Mouse (Mus musculus): ENCODE data around the gene Olfr986. TPM values are rescaled to one million over a fixed set of nuclear protein-coding genes. Genes with fewer than 3 reads are reported as not detected.

Gene Olfr986
- polyA plus RNA-seq, 1 experiment from 2014 or later: not detected

GRCm38 (mm10) chr9:40210744-40211143 is 30.0 kb downstream of the Olfr986 start:
- no peak overlapping the region for H3K27ac ChIP-seq
- no peaks in the 10 kb centered on the region for H3K4me1 ChIP-seq
- no peak for DNase-seq (ENCODE audit: extremely low spot score, low spot score)
- H3K4me3 ChIP-seq: no peak overlapping the region
- H3K9me3 ChIP-seq: no peaks in the 10 kb centered on the region
- H3K36me3 ChIP-seq (replicated peaks): peaks cover 72% of the 10 kb centered on the region
- H3K27me3 ChIP-seq (ENCODE audit: poor library complexity, severe bottlenecking): no peaks in the 10 kb centered on the region
- WGBS: 94% methylated on average over 2 of the region's 2 CpGs

GRCm38 (mm10) chr9:40214058-40214457 is 33.3 kb downstream of the Olfr986 start:
- Histone ChIP-seq H3K27ac (no peak overlapping the region), H3K36me3 (replicated peaks) (peaks cover 51% of the 10 kb centered on the region), H3K9me3 (no peaks in the 10 kb centered on the region), H3K4me3 (no peak overlapping the region), H3K4me1 (no peaks in the 10 kb centered on the region), H3K27me3 (ENCODE audit: poor library complexity, severe bottlenecking) (no peaks in the 10 kb centered on the region)
- WGBS: 95% methylated on average over 5 of the region's 5 CpGs
- no peak for DNase-seq (ENCODE audit: extremely low spot score, low spot score)

GRCm38 (mm10) chr9:40216651-40217050 is 35.9 kb downstream of the Olfr986 start:
- Histone ChIP-seq H3K27ac (no peak overlapping the region), H3K27me3 (ENCODE audit: poor library complexity, severe bottlenecking) (no peaks in the 10 kb centered on the region), H3K9me3 (no peaks in the 10 kb centered on the region), H3K4me3 (no peak overlapping the region), H3K36me3 (replicated peaks) (peaks cover 25% of the 10 kb centered on the region), H3K4me1 (no peaks in the 10 kb centered on the region)
- no peak for DNase-seq (ENCODE audit: extremely low spot score, low spot score)
- WGBS: 78% methylated on average over 4 of the region's 4 CpGs

- Histone ChIP-seq H3K9me3 (no peaks in the 10 kb centered on the region), H3K27me3 (ENCODE audit: poor library complexity, severe bottlenecking) (no peaks in the 10 kb centered on the region), H3K36me3 (replicated peaks) (no peaks in the 10 kb centered on the region), H3K4me1 (no peaks in the 10 kb centered on the region), H3K4me3 (no peak overlapping the region), H3K27ac (no peak overlapping the region)
- DNase-seq (ENCODE audit: extremely low spot score, low spot score): no peak
- WGBS: 69% methylated on average over 4 of the region's 4 CpGs
These were observed 43.6 kb downstream of the Olfr986 start for GRCm38 (mm10) chr9:40224289-40224688.

- H3K27me3 ChIP-seq (ENCODE audit: poor library complexity, severe bottlenecking): no peaks in the 10 kb centered on the region
- no peak overlapping the region for H3K4me3 ChIP-seq
- H3K9me3 ChIP-seq: 0 out of 2 replicates have a peak, but pooled peaks cover 5% of the 10 kb centered on the region
- no peak overlapping the region for H3K27ac ChIP-seq
- DNase-seq (ENCODE audit: extremely low spot score, low spot score): peak; percentile 53
- no peaks in the 10 kb centered on the region for H3K36me3 ChIP-seq (replicated peaks)
- 74% methylated on average over 10 of the region's 10 CpGs for WGBS
- H3K4me1 ChIP-seq: no peaks in the 10 kb centered on the region
These were observed 47.4 kb downstream of the Olfr986 start for GRCm38 (mm10) chr9:40227874-40228789.

GRCm38 (mm10) chr9:40228804-40229331 is 48.1 kb downstream of the Olfr986 start:
- Histone ChIP-seq H3K27ac (no peak overlapping the region), H3K4me3 (no peak overlapping the region), H3K4me1 (no peaks in the 10 kb centered on the region), H3K36me3 (replicated peaks) (no peaks in the 10 kb centered on the region), H3K27me3 (ENCODE audit: poor library complexity, severe bottlenecking) (no peaks in the 10 kb centered on the region), H3K9me3 (0 out of 2 replicates have a peak, but pooled peaks cover 5% of the 10 kb centered on the region)
- 60% methylated on average over 6 of the region's 6 CpGs for WGBS
- no peak for DNase-seq (ENCODE audit: extremely low spot score, low spot score)

GRCm38 (mm10) chr9:40229479-40229878 is 48.8 kb downstream of the Olfr986 start:
- DNase-seq (ENCODE audit: extremely low spot score, low spot score): no peak
- H3K27me3 ChIP-seq (ENCODE audit: poor library complexity, severe bottlenecking): no peaks in the 10 kb centered on the region
- no peaks in the 10 kb centered on the region for H3K36me3 ChIP-seq (replicated peaks)
- 0 out of 2 replicates have a peak, but pooled peaks cover 5% of the 10 kb centered on the region for H3K9me3 ChIP-seq
- no peak overlapping the region for H3K27ac ChIP-seq
- no peaks in the 10 kb centered on the region for H3K4me1 ChIP-seq
- no peak overlapping the region for H3K4me3 ChIP-seq
- 71% methylated on average over 5 of the region's 5 CpGs for WGBS

- 0 out of 2 replicates have a peak, but pooled peaks cover 5% of the 10 kb centered on the region for H3K9me3 ChIP-seq
- 84% methylated on average over 3 of the region's 3 CpGs for WGBS
These were observed 50.3 kb downstream of the Olfr986 start for GRCm38 (mm10) chr9:40231019-40231418.

GRCm38 (mm10) chr9:40234233-40235072 is 53.7 kb downstream of the Olfr986 start:
- Histone ChIP-seq H3K27ac (no peak overlapping the region), H3K4me1 (no peaks in the 10 kb centered on the region), H3K27me3 (ENCODE audit: poor library complexity, severe bottlenecking) (peaks cover 2% of the 10 kb centered on the region; the same call in 1 of the 2 replicates), H3K4me3 (no peak overlapping the region), H3K36me3 (replicated peaks) (no peaks in the 10 kb centered on the region), H3K9me3 (0 out of 2 replicates have a peak, but pooled peaks cover 5% of the 10 kb centered on the region)
- WGBS: 79% methylated on average over 10 of the region's 10 CpGs
- no peak for DNase-seq (ENCODE audit: extremely low spot score, low spot score)

More at GRCm38 (mm10) chr9:40231019-40231418, 50.3 kb downstream of the Olfr986 start:
- H3K36me3 ChIP-seq (replicated peaks): no peaks in the 10 kb centered on the region
- no peak for DNase-seq (ENCODE audit: extremely low spot score, low spot score)
- H3K4me3 ChIP-seq: no peak overlapping the region
- H3K4me1 ChIP-seq: no peaks in the 10 kb centered on the region
- no peak overlapping the region for H3K27ac ChIP-seq
- H3K27me3 ChIP-seq (ENCODE audit: poor library complexity, severe bottlenecking): no peaks in the 10 kb centered on the region

- 0 out of 2 replicates have a peak, but pooled peaks cover 5% of the 10 kb centered on the region for H3K9me3 ChIP-seq
- no peak overlapping the region for H3K4me3 ChIP-seq
- H3K4me1 ChIP-seq: no peaks in the 10 kb centered on the region
- whole genome bisulfite sequencing: 91% methylated on average over 7 of the region's 7 CpGs
- no peaks in the 10 kb centered on the region for H3K36me3 ChIP-seq (replicated peaks)
- H3K27me3 ChIP-seq (ENCODE audit: poor library complexity, severe bottlenecking): peaks cover 9% of the 10 kb centered on the region
- no peak overlapping the region for H3K27ac ChIP-seq
- no peak for DNase-seq (ENCODE audit: extremely low spot score, low spot score)
These were observed 54.5 kb downstream of the Olfr986 start for GRCm38 (mm10) chr9:40235220-40235619.
